In the genomic region with DNA sequence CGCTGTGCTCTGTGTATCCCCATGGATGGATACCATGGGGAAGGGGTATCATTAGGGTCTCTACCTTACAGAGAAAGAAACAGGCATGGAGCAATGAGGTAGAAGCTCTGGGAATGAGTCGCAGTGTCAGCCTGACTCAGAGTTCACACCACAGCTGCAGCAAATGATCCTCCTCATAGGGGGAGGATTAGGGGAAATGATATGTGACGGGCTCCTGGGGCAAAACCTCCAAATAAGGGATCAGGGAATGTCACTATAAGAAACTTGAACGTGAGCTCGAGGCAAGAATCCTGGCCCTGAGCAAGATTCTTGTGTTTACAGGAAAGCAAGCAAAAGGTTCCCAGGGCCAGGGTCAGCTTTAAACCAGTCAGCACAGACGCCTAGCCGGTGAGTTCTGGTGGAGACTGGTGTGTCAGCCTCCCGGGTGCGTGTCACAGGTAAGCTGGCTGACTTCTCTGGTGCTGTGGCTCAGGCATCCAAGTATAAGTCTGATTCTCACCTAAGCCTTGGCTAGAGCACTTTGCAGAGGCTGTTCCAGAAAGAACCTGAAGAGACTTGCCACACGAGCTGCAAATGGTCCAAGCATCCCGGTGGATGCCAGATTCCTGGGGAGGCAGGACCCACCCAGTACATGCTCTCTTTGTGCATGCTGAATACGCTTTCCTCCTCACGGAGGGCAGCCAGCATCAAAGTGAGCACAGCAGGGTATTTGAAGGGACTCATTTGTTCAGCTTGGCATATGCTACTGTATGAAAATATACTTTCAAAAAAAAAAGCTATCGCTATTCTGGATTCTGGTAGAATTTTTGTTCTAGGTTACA, we compare ENCODE assay signal across 19 mouse cellular contexts. TPM values are rescaled to one million over a fixed set of nuclear protein-coding genes. Genes with fewer than 3 reads are reported as not detected.
A peak's percentile ranks its signal among the peaks of the same experiment; 100 is the strongest.
DNase-seq lines count a peak whose midpoint lies in the region; ATAC-seq lines count a peak whose summit lies in the region.
"Had no signal": no experiment of that assay in that cellular context is flagged by ENCODE, and none has a peak within 500 bp of the region (broad histone marks: within the 10 kb centered on the region; RNA-seq: fewer than 3 reads in every experiment).

No protein-coding gene starts in this region.

- no peaks in the 10 kb centered on the region for H3K27me3 ChIP-seq in midbrain, embryonic 15.5 days (replicated peaks)
- H3K27me3 ChIP-seq: embryonic facial prominence, embryonic 15.5 days; forebrain, embryonic 15.5 days; limb, embryonic 13.5 days; neural tube, embryonic 13.5 days had no signal

- no peak overlapping the region for H3K4me2 ChIP-seq in midbrain, embryonic 15.5 days
- H3K4me2 ChIP-seq: embryonic facial prominence, embryonic 15.5 days; forebrain, embryonic 15.5 days; heart, embryonic 11.5 days; limb, embryonic 13.5 days; neural tube, embryonic 13.5 days had no signal

- H3K27ac ChIP-seq in midbrain, embryonic 15.5 days = no peak overlapping the region
- H3K27ac ChIP-seq: embryonic facial prominence, embryonic 15.5 days; forebrain, embryonic 15.5 days; limb, embryonic 13.5 days; neural tube, embryonic 13.5 days had no signal

- intact Hi-C loops in gastrocnemius, postnatal 14 days (cut with DNase I; ENCODE audit: low total_unique reads) = no loop called here

- ATAC-seq in midbrain, embryonic 15.5 days (replicated peaks) = no peak
- ATAC-seq: forebrain, embryonic 15.5 days; liver, postnatal 0 days; midbrain, embryonic 16.5 days had no signal

- peaks cover 5% of the 10 kb centered on the region; the same call in 1 of the 2 replicates for H3K4me1 ChIP-seq in midbrain, embryonic 15.5 days
- H3K4me1 ChIP-seq: neural tube, embryonic 13.5 days had no signal

- H3K9me3 ChIP-seq in midbrain, embryonic 15.5 days = no peaks in the 10 kb centered on the region
- H3K9me3 ChIP-seq: embryonic facial prominence, embryonic 15.5 days; forebrain, embryonic 15.5 days; limb, embryonic 13.5 days; neural tube, embryonic 13.5 days had no signal

- H3K36me3 ChIP-seq in midbrain, embryonic 15.5 days (replicated peaks) = no peaks in the 10 kb centered on the region
- H3K36me3 ChIP-seq: embryonic facial prominence, embryonic 15.5 days; forebrain, embryonic 15.5 days; limb, embryonic 13.5 days; neural tube, embryonic 13.5 days had no signal

- DNase-seq in cerebellum, postnatal 14 days = peak; percentile 20 to 43
- no peak for DNase-seq in cerebellum, adult 9-10 months
- DNase-seq in ES-CJ7 (ENCODE audit: low read depth, low spot score) = peak; percentile 31
- DNase-seq in gonadal fat pad, adult 2 months (ENCODE audit: low read depth) = peak; percentile 38
- peak; percentile 59 for DNase-seq in kidney, postnatal 10 days
- no peak for DNase-seq in gastrocnemius, postnatal 14 days
- no peak for DNase-seq in layer of hippocampus, postnatal 25 days (ENCODE audit: extremely low spot score in 1 of 2, low spot score in 1 of 2)
- DNase-seq: cerebellum, adult 9-11 months; liver, postnatal 0 days; lung, postnatal 4 days; spleen, adult 18-20 months had no signal

- WGBS in midbrain, embryonic 15.5 days = 55% methylated on average over 14 of the region's 14 CpGs

- no peak overlapping the region for H3K4me3 ChIP-seq in midbrain, embryonic 15.5 days
- H3K4me3 ChIP-seq: embryonic facial prominence, embryonic 15.5 days; forebrain, embryonic 15.5 days; limb, embryonic 13.5 days; neural tube, embryonic 13.5 days had no signal

- H3K9ac ChIP-seq in midbrain, embryonic 15.5 days = no peak overlapping the region
- H3K9ac ChIP-seq: embryonic facial prominence, embryonic 15.5 days; forebrain, embryonic 15.5 days; limb, embryonic 13.5 days; liver, postnatal 0 days; neural tube, embryonic 13.5 days had no signal

RNA-seq across cellular contexts. Expression of a gene that starts 30.5 kb away (rescaled TPM):
- polyA plus RNA-seq in gonadal fat pad, adult 2 months (2012; rRNA removed) = 59.0 and 60.0 TPM in 2 replicates
- under 1 TPM; 0.21 to 0.22 TPM for total RNA-seq in gastrocnemius, postnatal 14 days (2021)
- polyA plus RNA-seq in midbrain, embryonic 15.5 days (2015; fragmentation: Nextera tagmentation; extraction: Ambion mirVana) = 0.18 TPM in 1 of 2 replicates, not detected in the other
- total RNA-seq in layer of hippocampus, postnatal 25 days (2021) = not detected
- total RNA-seq: hematopoietic stem cell, adult 5-6 weeks had no signal
- polyA plus RNA-seq: limb, embryonic 13.5 days; liver, postnatal 0 days; midbrain, embryonic 16.5 days had no signal

Comparison
In these comparisons a context has a peak if more than half of its experiments do, and no peak if none do; other contexts are left out.
1. DNase-seq: peak in cerebellum, postnatal 14 days (2 of 2), ES-CJ7 (single experiment), gonadal fat pad, adult 2 months (single experiment) and kidney, postnatal 10 days (single experiment); none in cerebellum, adult 9-10 months (single experiment), gastrocnemius, postnatal 14 days (single experiment) and layer of hippocampus, postnatal 25 days (0 of 2).